Mouse (Mus musculus): ENCODE results near the gene Immt. TPM values are rescaled to one million over a fixed set of nuclear protein-coding genes. Genes with fewer than 3 reads are reported as not detected.
A peak's percentile ranks its signal among the peaks of the same experiment; 100 is the strongest.
"Not testable (repeated sequence)": the region's sequence is repeated elsewhere in the genome, so short reads cannot be mapped to it uniquely, and the experiment has no call there.

Immt gene
- polyA plus RNA-seq, 1 experiment from 2014 or later = 88.9 TPM

GRCm38 (mm10) chr6:71831581-71831960 is 440 bp downstream of the Immt start:
- peak; percentile 98 for ATAC-seq
- Histone ChIP-seq H3K4me2 (replicated peaks; ENCODE audit: low read depth, low read length) (peak overlapping the region; percentile 70), H3K27ac (ENCODE audit: low read length) (peak overlapping the region; percentile 96), H3K9ac (replicated peaks; ENCODE audit: low read depth) (peak overlapping the region; percentile 87), H3K36me3 (ENCODE audit: insufficient read depth, low read length) (no peaks in the 10 kb centered on the region), H3K4me1 (ENCODE audit: insufficient read depth, low read depth, low read length) (peaks cover 4% of the 10 kb centered on the region; the same call in 1 of the 2 replicates), H3K4me3 (ENCODE audit: low read depth, low read length) (peak overlapping the region; percentile 94), H3K9me3 (ENCODE audit: low read length) (no peaks in the 10 kb centered on the region), H3K27me3 (replicated peaks; ENCODE audit: insufficient read depth, low read length) (no peaks in the 10 kb centered on the region)
- DNase-seq (ENCODE audit: low spot score) = peak; percentile 98
- under 1% methylated on average over 20 of the region's 21 CpGs for WGBS
- TF ChIP-seq EP300 (IDR thresholded peaks at IDR 0.05) (no peak), CTCF (IDR thresholded peaks at IDR 0.05) (no peak)

- WGBS = 61% methylated on average over 2 of the region's 2 CpGs
Measured at GRCm38 (mm10) chr6:71836811-71837210, 5.7 kb downstream of the Immt start.

GRCm38 (mm10) chr6:71839815-71840214 is 8.7 kb downstream of the Immt start:
- no peaks in the 10 kb centered on the region for H3K36me3 ChIP-seq (ENCODE audit: insufficient read depth, low read length)
- H3K9ac ChIP-seq (replicated peaks; ENCODE audit: low read depth) = no peak overlapping the region
- no peaks in the 10 kb centered on the region for H3K9me3 ChIP-seq (ENCODE audit: low read length)
- no peaks in the 10 kb centered on the region for H3K4me1 ChIP-seq (ENCODE audit: insufficient read depth, low read depth, low read length)
- no peak overlapping the region for H3K4me2 ChIP-seq (replicated peaks; ENCODE audit: low read depth, low read length)
- no peak overlapping the region for H3K27ac ChIP-seq (ENCODE audit: low read length)
- no peak for DNase-seq (ENCODE audit: low spot score)
- ATAC-seq = no peak
- H3K27me3 ChIP-seq (replicated peaks; ENCODE audit: insufficient read depth, low read length) = no peaks in the 10 kb centered on the region
- no peak overlapping the region for H3K4me3 ChIP-seq (ENCODE audit: low read depth, low read length)
- TF ChIP-seq CTCF (IDR thresholded peaks at IDR 0.05) = no peak
- TF ChIP-seq EP300 (IDR thresholded peaks at IDR 0.05) = no peak

More at GRCm38 (mm10) chr6:71836811-71837210, 5.7 kb downstream of the Immt start:
- no peaks in the 10 kb centered on the region for H3K27me3 ChIP-seq (replicated peaks; ENCODE audit: insufficient read depth, low read length)
- no peaks in the 10 kb centered on the region for H3K9me3 ChIP-seq (ENCODE audit: low read length)
- TF ChIP-seq EP300 (IDR thresholded peaks at IDR 0.05) = no peak
- no peak overlapping the region for H3K9ac ChIP-seq (replicated peaks; ENCODE audit: low read depth)
- H3K27ac ChIP-seq (ENCODE audit: low read length) = no peak overlapping the region
- H3K4me3 ChIP-seq (ENCODE audit: low read depth, low read length) = no peak overlapping the region
- H3K36me3 ChIP-seq (ENCODE audit: insufficient read depth, low read length) = no peaks in the 10 kb centered on the region
- peaks cover 4% of the 10 kb centered on the region; the same call in 1 of the 2 replicates for H3K4me1 ChIP-seq (ENCODE audit: insufficient read depth, low read depth, low read length)
- H3K4me2 ChIP-seq (replicated peaks; ENCODE audit: low read depth, low read length) = no peak overlapping the region
- DNase-seq (ENCODE audit: low spot score) (no peak), ATAC-seq (no peak)

- WGBS = 97% methylated on average over 1 of the region's 1 CpGs
- no peak overlapping the region for H3K27ac ChIP-seq (ENCODE audit: low read length)
- H3K9ac ChIP-seq (replicated peaks; ENCODE audit: low read depth) = no peak overlapping the region
- ATAC-seq (no peak), DNase-seq (ENCODE audit: low spot score) (no peak)
- H3K4me1 ChIP-seq (ENCODE audit: insufficient read depth, low read depth, low read length) = no peaks in the 10 kb centered on the region
- H3K9me3 ChIP-seq (ENCODE audit: low read length) = no peaks in the 10 kb centered on the region
- no peaks in the 10 kb centered on the region for H3K27me3 ChIP-seq (replicated peaks; ENCODE audit: insufficient read depth, low read length)
- H3K4me2 ChIP-seq (replicated peaks; ENCODE audit: low read depth, low read length) = no peak overlapping the region
- H3K4me3 ChIP-seq (ENCODE audit: low read depth, low read length) = no peak overlapping the region
- no peaks in the 10 kb centered on the region for H3K36me3 ChIP-seq (ENCODE audit: insufficient read depth, low read length)
- TF ChIP-seq CTCF (IDR thresholded peaks at IDR 0.05) (no peak), EP300 (IDR thresholded peaks at IDR 0.05) (no peak)
Measured at GRCm38 (mm10) chr6:71840597-71841290, 9.6 kb downstream of the Immt start.

GRCm38 (mm10) chr6:71846906-71847305 is 15.8 kb downstream of the Immt start:
- H3K9me3 ChIP-seq (ENCODE audit: low read length); ATAC-seq; DNase-seq (ENCODE audit: low spot score); H3K27ac ChIP-seq (ENCODE audit: low read length); H3K4me1 ChIP-seq (ENCODE audit: insufficient read depth, low read depth, low read length); H3K9ac ChIP-seq (replicated peaks; ENCODE audit: low read depth); H3K4me3 ChIP-seq (ENCODE audit: low read depth, low read length); H3K4me2 ChIP-seq (replicated peaks; ENCODE audit: low read depth, low read length); H3K36me3 ChIP-seq (ENCODE audit: insufficient read depth, low read length); H3K27me3 ChIP-seq (replicated peaks; ENCODE audit: insufficient read depth, low read length): not testable (repeated sequence)
- 89% methylated on average over 6 of the region's 6 CpGs for WGBS

- Histone ChIP-seq H3K27me3 (replicated peaks; ENCODE audit: insufficient read depth, low read length) (no peaks in the 10 kb centered on the region), H3K9me3 (ENCODE audit: low read length) (no peaks in the 10 kb centered on the region), H3K36me3 (ENCODE audit: insufficient read depth, low read length) (peaks cover 24% of the 10 kb centered on the region), H3K4me2 (replicated peaks; ENCODE audit: low read depth, low read length) (no peak overlapping the region), H3K27ac (ENCODE audit: low read length) (no peak overlapping the region), H3K9ac (replicated peaks; ENCODE audit: low read depth) (no peak overlapping the region), H3K4me3 (ENCODE audit: low read depth, low read length) (no peak overlapping the region), H3K4me1 (ENCODE audit: insufficient read depth, low read depth, low read length) (no peaks in the 10 kb centered on the region)
- WGBS = 79% methylated on average over 2 of the region's 2 CpGs
- DNase-seq (ENCODE audit: low spot score) (no peak), ATAC-seq (no peak)
- TF ChIP-seq EP300 (IDR thresholded peaks at IDR 0.05) = no peak
- no peak for TF ChIP-seq CTCF (IDR thresholded peaks at IDR 0.05)
Measured at GRCm38 (mm10) chr6:71867751-71868150, 36.6 kb downstream of the Immt start.

GRCm38 (mm10) chr6:71868809-71869208 is 37.7 kb downstream of the Immt start:
- ATAC-seq (no peak), DNase-seq (ENCODE audit: low spot score) (peak; percentile 48)
- Histone ChIP-seq H3K27me3 (replicated peaks; ENCODE audit: insufficient read depth, low read length) (no peaks in the 10 kb centered on the region), H3K4me3 (ENCODE audit: low read depth, low read length) (no peak overlapping the region), H3K4me2 (replicated peaks; ENCODE audit: low read depth, low read length) (no peak overlapping the region), H3K27ac (ENCODE audit: low read length) (no peak overlapping the region), H3K4me1 (ENCODE audit: insufficient read depth, low read depth, low read length) (no peaks in the 10 kb centered on the region), H3K9me3 (ENCODE audit: low read length) (no peaks in the 10 kb centered on the region), H3K36me3 (ENCODE audit: insufficient read depth, low read length) (peaks cover 24% of the 10 kb centered on the region), H3K9ac (replicated peaks; ENCODE audit: low read depth) (no peak overlapping the region)
- WGBS = 97% methylated on average over 1 of the region's 1 CpGs
- peak; percentile 54 for TF ChIP-seq CTCF (IDR thresholded peaks at IDR 0.05)
- TF ChIP-seq EP300 (IDR thresholded peaks at IDR 0.05) = no peak

Measured in lung, postnatal 0 days (tissue).